Mouse (Mus musculus): ENCODE measurements at regions not wholly inside any gene's neighbourhood (a gene's known extent, or its start where the extent isn't known, plus 50 kb on each side); places are given as distances from the start of the nearest gene placed in this dataset.

DNA sequence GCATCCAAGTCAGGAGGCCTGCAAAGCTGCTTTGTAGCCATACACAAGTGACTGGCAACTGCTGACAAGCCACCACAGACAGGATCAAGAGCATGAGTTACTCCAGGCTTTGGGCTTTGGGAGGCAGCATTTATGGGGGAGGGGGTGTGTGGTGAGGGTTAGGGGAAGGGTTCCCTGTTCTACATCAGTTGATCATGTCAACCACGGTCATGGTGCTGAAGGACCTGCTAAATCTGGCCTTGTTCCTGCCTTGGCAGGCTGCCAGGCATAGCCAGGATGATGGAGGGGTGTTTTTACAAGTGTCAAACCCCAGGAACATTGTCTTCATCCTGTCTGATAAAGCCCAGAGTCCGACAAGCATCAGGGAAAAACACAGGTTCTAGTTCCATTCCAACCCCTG lies 247.9 kb upstream of the Tsc22d2 start:
- Histone ChIP-seq H3K27ac (ENCODE audit: low read length) (no peak overlapping the region), H3K9me3 (ENCODE audit: control insufficient read depth, low read depth, low read length) (no peaks in the 10 kb centered on the region), H3K4me1 (ENCODE audit: control insufficient read depth, insufficient read depth, low read length) (no peaks in the 10 kb centered on the region), H3K36me3 (ENCODE audit: control insufficient read depth, insufficient read depth, low read length) (no peaks in the 10 kb centered on the region), H3K27me3 (ENCODE audit: control insufficient read depth, insufficient read depth, low read length) (no peaks in the 10 kb centered on the region), H3K9ac (replicated peaks; ENCODE audit: low read depth, low read length) (no peak overlapping the region), H3K4me2 (replicated peaks; ENCODE audit: low read depth, low read length) (no peak overlapping the region), H3K4me3 (ENCODE audit: low read depth, low read length) (no peak overlapping the region)
- peak; percentile 74; the same call in 1 of the 2 replicates for ATAC-seq (ENCODE audit: insufficient number of reproducible peaks, insufficient read depth, low FRiP score, low read depth)
- 19% methylated on average over 2 of the region's 2 CpGs for WGBS

DNA sequence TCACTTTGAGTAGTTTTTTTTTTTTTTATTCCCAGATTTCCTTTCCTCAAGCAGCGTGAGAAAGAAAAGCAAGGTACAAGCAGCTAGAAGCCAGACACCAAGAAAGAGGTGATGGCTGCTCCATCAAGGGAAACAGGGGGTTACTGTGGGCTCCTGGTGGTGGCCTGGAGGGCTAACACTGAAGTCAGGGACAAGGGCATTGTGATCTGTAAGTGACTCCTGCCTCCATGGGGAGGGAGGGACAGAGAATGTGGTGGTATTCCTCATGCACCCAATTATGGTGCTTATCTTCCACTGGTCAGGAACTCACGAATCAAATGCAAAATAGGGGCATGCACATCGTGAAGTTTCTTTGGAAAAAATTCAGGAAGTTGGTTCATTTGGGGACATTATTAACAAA lies 247.4 kb upstream of the Tsc22d2 start:
- 64% methylated on average over 3 of the region's 3 CpGs for WGBS
- ATAC-seq (ENCODE audit: insufficient number of reproducible peaks, insufficient read depth, low FRiP score, low read depth): no peak

GRCm38 (mm10) chr3:58167761-58168290 lies 246.7 kb upstream of the Tsc22d2 start:
- ATAC-seq (ENCODE audit: insufficient number of reproducible peaks, insufficient read depth, low FRiP score, low read depth): no peak
- no peak overlapping the region for H3K4me2 ChIP-seq (replicated peaks; ENCODE audit: low read depth, low read length)
- H3K4me1 ChIP-seq (ENCODE audit: control insufficient read depth, insufficient read depth, low read length): no peaks in the 10 kb centered on the region
- H3K9ac ChIP-seq (replicated peaks; ENCODE audit: low read depth, low read length): no peak overlapping the region
- H3K9me3 ChIP-seq (ENCODE audit: control insufficient read depth, low read depth, low read length): no peaks in the 10 kb centered on the region
- H3K4me3 ChIP-seq (ENCODE audit: low read depth, low read length): no peak overlapping the region
- H3K27ac ChIP-seq (ENCODE audit: low read length): no peak overlapping the region
- H3K36me3 ChIP-seq (ENCODE audit: control insufficient read depth, insufficient read depth, low read length): no peaks in the 10 kb centered on the region
- WGBS: 100% methylated on average over 1 of the region's 1 CpGs
- H3K27me3 ChIP-seq (ENCODE audit: control insufficient read depth, insufficient read depth, low read length): no peaks in the 10 kb centered on the region

More for the DNA sequence above, 247.4 kb upstream of the Tsc22d2 start:
- Histone ChIP-seq H3K27ac (ENCODE audit: low read length) (no peak overlapping the region; the same call in 1 of the 2 replicates), H3K27me3 (ENCODE audit: control insufficient read depth, insufficient read depth, low read length) (no peaks in the 10 kb centered on the region), H3K4me3 (ENCODE audit: low read depth, low read length) (no peak overlapping the region), H3K9me3 (ENCODE audit: control insufficient read depth, low read depth, low read length) (no peaks in the 10 kb centered on the region), H3K4me2 (replicated peaks; ENCODE audit: low read depth, low read length) (no peak overlapping the region), H3K36me3 (ENCODE audit: control insufficient read depth, insufficient read depth, low read length) (no peaks in the 10 kb centered on the region), H3K4me1 (ENCODE audit: control insufficient read depth, insufficient read depth, low read length) (no peaks in the 10 kb centered on the region), H3K9ac (replicated peaks; ENCODE audit: low read depth, low read length) (no peak overlapping the region)

- Histone ChIP-seq H3K9me3 (ENCODE audit: control insufficient read depth, low read depth, low read length) (no peaks in the 10 kb centered on the region), H3K27me3 (ENCODE audit: control insufficient read depth, insufficient read depth, low read length) (no peaks in the 10 kb centered on the region), H3K27ac (ENCODE audit: low read length) (peak overlapping the region; percentile 21; the same call in 1 of the 2 replicates), H3K4me3 (ENCODE audit: low read depth, low read length) (no peak overlapping the region), H3K36me3 (ENCODE audit: control insufficient read depth, insufficient read depth, low read length) (no peaks in the 10 kb centered on the region), H3K9ac (replicated peaks; ENCODE audit: low read depth, low read length) (no peak overlapping the region), H3K4me2 (replicated peaks; ENCODE audit: low read depth, low read length) (no peak overlapping the region), H3K4me1 (ENCODE audit: control insufficient read depth, insufficient read depth, low read length) (no peaks in the 10 kb centered on the region)
- 53% methylated on average over 14 of the region's 14 CpGs for WGBS
- no peak for ATAC-seq (ENCODE audit: insufficient number of reproducible peaks, insufficient read depth, low FRiP score, low read depth)
These were observed 245.9 kb upstream of the Tsc22d2 start for GRCm38 (mm10) chr3:58168522-58169185.

DNA sequence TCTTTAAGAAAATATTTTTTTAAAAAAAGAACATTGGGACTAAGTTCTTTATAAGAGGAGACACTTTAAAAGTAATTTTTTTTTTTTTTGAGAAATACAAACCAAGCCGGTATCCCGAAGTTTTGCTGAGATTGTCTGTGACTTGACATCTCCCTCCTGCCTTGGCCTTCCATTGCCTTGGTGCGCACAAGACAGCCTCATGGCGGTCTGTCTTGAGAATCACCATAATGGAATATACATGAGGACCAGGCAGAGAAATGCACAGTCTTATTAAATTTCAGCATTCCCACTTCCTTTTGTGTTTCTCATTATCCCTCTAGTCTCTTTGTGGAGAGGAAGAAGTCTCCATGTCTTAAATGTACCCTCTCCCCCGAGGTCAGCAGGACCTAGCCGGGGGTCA lies 244.7 kb upstream of the Tsc22d2 start:
- H3K4me3 ChIP-seq (ENCODE audit: low read depth, low read length): no peak overlapping the region
- H3K9me3 ChIP-seq (ENCODE audit: control insufficient read depth, low read depth, low read length): no peaks in the 10 kb centered on the region
- H3K36me3 ChIP-seq (ENCODE audit: control insufficient read depth, insufficient read depth, low read length): no peaks in the 10 kb centered on the region
- H3K9ac ChIP-seq (replicated peaks; ENCODE audit: low read depth, low read length): no peak overlapping the region
- H3K4me2 ChIP-seq (replicated peaks; ENCODE audit: low read depth, low read length): no peak overlapping the region
- no peaks in the 10 kb centered on the region for H3K4me1 ChIP-seq (ENCODE audit: control insufficient read depth, insufficient read depth, low read length)
- no peak for ATAC-seq (ENCODE audit: insufficient number of reproducible peaks, insufficient read depth, low FRiP score, low read depth)
- no peaks in the 10 kb centered on the region for H3K27me3 ChIP-seq (ENCODE audit: control insufficient read depth, insufficient read depth, low read length)
- no peak overlapping the region for H3K27ac ChIP-seq (ENCODE audit: low read length)
- 87% methylated on average over 6 of the region's 6 CpGs for WGBS

GRCm38 (mm10) chr3:58172096-58172495 lies 242.4 kb upstream of the Tsc22d2 start:
- no peaks in the 10 kb centered on the region for H3K4me1 ChIP-seq (ENCODE audit: control insufficient read depth, insufficient read depth, low read length)
- WGBS: 88% methylated on average over 5 of the region's 5 CpGs

GRCm38 (mm10) chr3:58173821-58174220 lies 240.7 kb upstream of the Tsc22d2 start:
- Histone ChIP-seq H3K4me1 (ENCODE audit: control insufficient read depth, insufficient read depth, low read length) (no peaks in the 10 kb centered on the region), H3K36me3 (ENCODE audit: control insufficient read depth, insufficient read depth, low read length) (no peaks in the 10 kb centered on the region), H3K4me3 (ENCODE audit: low read depth, low read length) (no peak overlapping the region), H3K9ac (replicated peaks; ENCODE audit: low read depth, low read length) (no peak overlapping the region), H3K4me2 (replicated peaks; ENCODE audit: low read depth, low read length) (no peak overlapping the region), H3K9me3 (ENCODE audit: control insufficient read depth, low read depth, low read length) (no peaks in the 10 kb centered on the region), H3K27ac (ENCODE audit: low read length) (no peak overlapping the region), H3K27me3 (ENCODE audit: control insufficient read depth, insufficient read depth, low read length) (no peaks in the 10 kb centered on the region)
- ATAC-seq (ENCODE audit: insufficient number of reproducible peaks, insufficient read depth, low FRiP score, low read depth): no peak
- WGBS: 78% methylated on average over 1 of the region's 1 CpGs

More at GRCm38 (mm10) chr3:58172096-58172495, 242.4 kb upstream of the Tsc22d2 start:
- ATAC-seq (ENCODE audit: insufficient number of reproducible peaks, insufficient read depth, low FRiP score, low read depth): no peak
- H3K27ac ChIP-seq (ENCODE audit: low read length): no peak overlapping the region
- H3K9me3 ChIP-seq (ENCODE audit: control insufficient read depth, low read depth, low read length): no peaks in the 10 kb centered on the region
- no peak overlapping the region for H3K9ac ChIP-seq (replicated peaks; ENCODE audit: low read depth, low read length)
- H3K36me3 ChIP-seq (ENCODE audit: control insufficient read depth, insufficient read depth, low read length): no peaks in the 10 kb centered on the region
- no peaks in the 10 kb centered on the region for H3K27me3 ChIP-seq (ENCODE audit: control insufficient read depth, insufficient read depth, low read length)
- no peak overlapping the region for H3K4me3 ChIP-seq (ENCODE audit: low read depth, low read length)
- H3K4me2 ChIP-seq (replicated peaks; ENCODE audit: low read depth, low read length): no peak overlapping the region

GRCm38 (mm10) chr3:58181715-58182114 lies 232.8 kb upstream of the Tsc22d2 start:
- Histone ChIP-seq H3K4me1 (ENCODE audit: control insufficient read depth, insufficient read depth, low read length) (no peaks in the 10 kb centered on the region), H3K4me3 (ENCODE audit: low read depth, low read length) (no peak overlapping the region), H3K9ac (replicated peaks; ENCODE audit: low read depth, low read length) (no peak overlapping the region), H3K36me3 (ENCODE audit: control insufficient read depth, insufficient read depth, low read length) (no peaks in the 10 kb centered on the region), H3K9me3 (ENCODE audit: control insufficient read depth, low read depth, low read length) (no peaks in the 10 kb centered on the region), H3K27me3 (ENCODE audit: control insufficient read depth, insufficient read depth, low read length) (no peaks in the 10 kb centered on the region), H3K27ac (ENCODE audit: low read length) (no peak overlapping the region), H3K4me2 (replicated peaks; ENCODE audit: low read depth, low read length) (no peak overlapping the region)
- WGBS: 42% methylated on average over 3 of the region's 3 CpGs
- ATAC-seq (ENCODE audit: insufficient number of reproducible peaks, insufficient read depth, low FRiP score, low read depth): 0 out of 2 replicates have a peak, but pooled peaks have one; percentile 49

- no peak for ATAC-seq (ENCODE audit: insufficient number of reproducible peaks, insufficient read depth, low FRiP score, low read depth)
- Histone ChIP-seq H3K4me2 (replicated peaks; ENCODE audit: low read depth, low read length) (no peak overlapping the region), H3K4me3 (ENCODE audit: low read depth, low read length) (no peak overlapping the region), H3K36me3 (ENCODE audit: control insufficient read depth, insufficient read depth, low read length) (no peaks in the 10 kb centered on the region), H3K4me1 (ENCODE audit: control insufficient read depth, insufficient read depth, low read length) (no peaks in the 10 kb centered on the region), H3K27ac (ENCODE audit: low read length) (no peak overlapping the region), H3K9ac (replicated peaks; ENCODE audit: low read depth, low read length) (no peak overlapping the region), H3K9me3 (ENCODE audit: control insufficient read depth, low read depth, low read length) (no peaks in the 10 kb centered on the region), H3K27me3 (ENCODE audit: control insufficient read depth, insufficient read depth, low read length) (no peaks in the 10 kb centered on the region)
- WGBS: 64% methylated on average over 4 of the region's 4 CpGs
These were observed 232.2 kb upstream of the Tsc22d2 start for GRCm38 (mm10) chr3:58182299-58182698.
